Mouse (Mus musculus) forebrain, embryonic 11.5 days (tissue): ENCODE results near the gene Cars. TPM values are rescaled to one million over a fixed set of nuclear protein-coding genes. Genes with fewer than 3 reads are reported as not detected.

Experiments used
- ATAC-seq: fragments of 200-750 bp; cut with Nextera tagmentation; replicated peaks from 2 replicates; pipeline ENCODE4 v1.8.0; 2017; ENCODE audit warnings: moderate TSS enrichment; ENCODE audit not compliant: low FRiP score
- DNase-seq: peaks from one replicate; pipeline ENCODE4 v3.0.0-alpha.2; 2017; ENCODE audit warnings: low spot score
- H3K27ac ChIP-seq: fragments of 300-500 bp; sonication (generic); 2 replicates; pipeline ENCODE4 v1.5.1; 2014; ENCODE audit warnings: low read depth, low read length
- H3K27me3 ChIP-seq: fragments of 300-500 bp; sonication (generic); 2 replicates; pipeline ENCODE4 v1.6.1; 2014; ENCODE audit warnings: mild to moderate bottlenecking, low read length, mixed read lengths; ENCODE audit not compliant: control insufficient read depth, insufficient read depth
- H3K36me3 ChIP-seq: fragments of 300-500 bp; sonication (generic); 2 replicates; pipeline ENCODE4 v1.6.1; 2014; ENCODE audit warnings: mild to moderate bottlenecking, low read length, moderate library complexity, mixed read lengths; ENCODE audit not compliant: control insufficient read depth, insufficient read depth
- H3K4me1 ChIP-seq: fragments of 300-500 bp; sonication (generic); replicated peaks from 2 replicates; pipeline ENCODE4 v1.6.1; 2014; ENCODE audit warnings: low read length, mixed read lengths; ENCODE audit not compliant: control insufficient read depth, insufficient read depth
- H3K4me2 ChIP-seq: fragments of 300-500 bp; sonication (generic); 2 replicates; pipeline ENCODE4 v1.6.1; 2014; ENCODE audit warnings: low read depth, mild to moderate bottlenecking, low read length, moderate library complexity, mixed read lengths; ENCODE audit not compliant: severe bottlenecking
- H3K4me3 ChIP-seq: fragments of 300-500 bp; sonication (generic); 2 replicates; pipeline ENCODE4 v1.5.1; 2014; ENCODE audit warnings: low read depth, low read length
- H3K9ac ChIP-seq: fragments of 300-500 bp; sonication (generic); 2 replicates; pipeline ENCODE4 v1.6.1; 2014; ENCODE audit warnings: low read length
- H3K9me3 ChIP-seq: fragments of 300-500 bp; sonication (generic); 2 replicates; pipeline ENCODE4 v1.6.1; 2016; ENCODE audit warnings: low read length, mixed read lengths; ENCODE audit not compliant: control insufficient read depth
- WGBS: fragments of 180-500 bp; shearing (Covaris S2); extraction: QIAGEN DNeasy Blood & Tissue Kit; methylation state at CpG from one replicate; pipeline ENCODE4 v1.1.7; 2014; 5-methylcytosine and 5-hydroxymethylcytosine counted together
- polyA plus RNA-seq: library from polyadenylated mRNA; unstranded; fragments of >200 nt; fragmentation: Nextera tagmentation; extraction: Ambion mirVana; gene quantifications from 2 replicates; pipeline ENCODE4 v1.2.1, GENCODE M21; 2014

Cars gene
- polyA plus RNA-seq, 1 experiment from 2014 or later, result 72.6 TPM

- Histone ChIP-seq H3K27ac (no peak overlapping the region), H3K9me3 (no peaks in the 10 kb centered on the region), H3K4me2 (no peak overlapping the region), H3K27me3 (no peaks in the 10 kb centered on the region), H3K4me3 (no peak overlapping the region), H3K4me1 (no peaks in the 10 kb centered on the region), H3K36me3 (peaks cover 13% of the 10 kb centered on the region), H3K9ac (no peak overlapping the region)
- ATAC-seq (no peak), DNase-seq (no peak)
- 93% methylated on average over 6 of the region's 6 CpGs for WGBS
These were observed 34.8 kb downstream of the Cars start for GRCm38 (mm10) chr7:143565015-143565647.

- no peak for ATAC-seq
- no peaks in the 10 kb centered on the region for H3K4me1 ChIP-seq
- no peak overlapping the region for H3K4me2 ChIP-seq
- no peaks in the 10 kb centered on the region for H3K9me3 ChIP-seq
- H3K27ac ChIP-seq, result no peak overlapping the region
- WGBS, result 89% methylated on average over 5 of the region's 5 CpGs
- no peak for DNase-seq
- H3K4me3 ChIP-seq, result no peak overlapping the region
- H3K27me3 ChIP-seq, result no peaks in the 10 kb centered on the region
- peaks cover 10% of the 10 kb centered on the region; the same call in 1 of the 2 replicates for H3K36me3 ChIP-seq
- H3K9ac ChIP-seq, result no peak overlapping the region
These were observed 36.1 kb downstream of the Cars start for GRCm38 (mm10) chr7:143563787-143564186.

GRCm38 (mm10) chr7:143557616-143558015 is 42.3 kb downstream of the Cars start:
- Histone ChIP-seq H3K4me1 (no peaks in the 10 kb centered on the region), H3K9ac (no peak overlapping the region), H3K27me3 (no peaks in the 10 kb centered on the region), H3K4me2 (no peak overlapping the region), H3K9me3 (no peaks in the 10 kb centered on the region), H3K27ac (no peak overlapping the region), H3K4me3 (no peak overlapping the region), H3K36me3 (peaks cover 3% of the 10 kb centered on the region; the same call in 1 of the 2 replicates)
- no peak for ATAC-seq
- WGBS, result 93% methylated on average over 7 of the region's 7 CpGs
- no peak for DNase-seq

- H3K4me3 ChIP-seq, result no peak overlapping the region
- WGBS, result 86% methylated on average over 8 of the region's 8 CpGs
- H3K36me3 ChIP-seq, result peaks cover 3% of the 10 kb centered on the region; the same call in 1 of the 2 replicates
- no peak overlapping the region for H3K27ac ChIP-seq
- no peak for ATAC-seq
- H3K9ac ChIP-seq, result no peak overlapping the region
- no peaks in the 10 kb centered on the region for H3K9me3 ChIP-seq
- H3K4me1 ChIP-seq, result no peaks in the 10 kb centered on the region
- no peak overlapping the region for H3K4me2 ChIP-seq
- no peak for DNase-seq
- no peaks in the 10 kb centered on the region for H3K27me3 ChIP-seq
These were observed 42.8 kb downstream of the Cars start for GRCm38 (mm10) chr7:143556964-143557610.

- DNase-seq (no peak), ATAC-seq (peak; percentile 25; the same call in 1 of the 2 replicates)
These were observed 50.2 kb downstream of the Cars start for GRCm38 (mm10) chr7:143549588-143550220.

GRCm38 (mm10) chr7:143548976-143549457 is 50.9 kb downstream of the Cars start, which contains the start of gene Nap1l4:
Nap1l4 (minus strand) TSS chr7:143549106.
- under 1% methylated on average over 43 of the region's 43 CpGs for WGBS
- Histone ChIP-seq H3K4me1 (0 out of 2 replicates have a peak, but pooled peaks cover 4% of the 10 kb centered on the region), H3K9me3 (no peaks in the 10 kb centered on the region), H3K9ac (peak within 1 kb of the TSS; percentile 95), H3K36me3 (no peaks in the 10 kb centered on the region), H3K27ac (peak within 1 kb of the TSS; percentile 87), H3K4me3 (peak within 1 kb of the TSS; percentile 94), H3K27me3 (no peaks in the 10 kb centered on the region), H3K4me2 (peak within 1 kb of the TSS; percentile 75)
- DNase-seq, result peak; percentile 99
- ATAC-seq, result peak; percentile 98

More at GRCm38 (mm10) chr7:143549588-143550220, 50.2 kb downstream of the Cars start:
- Histone ChIP-seq H3K36me3 (no peaks in the 10 kb centered on the region), H3K4me3 (peak overlapping the region; percentile 94), H3K9ac (peak overlapping the region; percentile 67), H3K9me3 (no peaks in the 10 kb centered on the region), H3K4me1 (0 out of 2 replicates have a peak, but pooled peaks cover 4% of the 10 kb centered on the region), H3K4me2 (peak overlapping the region; percentile 64), H3K27me3 (no peaks in the 10 kb centered on the region), H3K27ac (peak overlapping the region; percentile 67)
- WGBS, result 48% methylated on average over 2 of the region's 2 CpGs

GRCm38 (mm10) chr7:143548231-143548961 is 51.5 kb downstream of the Cars start:
- Histone ChIP-seq H3K9me3 (no peaks in the 10 kb centered on the region), H3K36me3 (no peaks in the 10 kb centered on the region), H3K27ac (peak overlapping the region; percentile 87), H3K4me1 (0 out of 2 replicates have a peak, but pooled peaks cover 4% of the 10 kb centered on the region), H3K27me3 (no peaks in the 10 kb centered on the region), H3K4me2 (peak overlapping the region; percentile 75), H3K9ac (peak overlapping the region; percentile 95), H3K4me3 (peak overlapping the region; percentile 94)
- ATAC-seq, result peak; percentile 82
- no peak for DNase-seq
- under 1% methylated on average over 54 of the region's 63 CpGs for WGBS

GRCm38 (mm10) chr7:143546554-143546953 is 53.3 kb downstream of the Cars start:
- H3K36me3 ChIP-seq, result no peaks in the 10 kb centered on the region
- H3K4me2 ChIP-seq, result no peak overlapping the region
- H3K27ac ChIP-seq, result no peak overlapping the region
- no peaks in the 10 kb centered on the region for H3K27me3 ChIP-seq
- ATAC-seq (no peak), DNase-seq (no peak)
- H3K4me3 ChIP-seq, result no peak overlapping the region
- H3K9me3 ChIP-seq, result no peaks in the 10 kb centered on the region
- H3K4me1 ChIP-seq, result 0 out of 2 replicates have a peak, but pooled peaks cover 4% of the 10 kb centered on the region
- WGBS, result 74% methylated on average over 2 of the region's 2 CpGs
- 0 out of 2 replicates have a peak overlapping the region, but pooled peaks have one; percentile 3 for H3K9ac ChIP-seq
